Mouse (Mus musculus) erythroblast, embryonic 14.5 days (primary cell): Measurements from ENCODE around the gene Pptc7. TPM values are rescaled to one million over a fixed set of nuclear protein-coding genes. Genes with fewer than 3 reads are reported as not detected.

Source experiments
- H3K27me3 ChIP-seq: 2 replicates; pipeline ENCODE4 v1.6.1; 2012; ENCODE audit warnings: inconsistent platforms; ENCODE audit not compliant: control insufficient read depth
- H3K36me3 ChIP-seq: 2 replicates; pipeline ENCODE4 v1.6.1; 2012; ENCODE audit warnings: mild to moderate bottlenecking, inconsistent platforms; ENCODE audit not compliant: control insufficient read depth
- H3K4me1 ChIP-seq: 2 replicates; pipeline ENCODE4 v1.6.1; 2012; ENCODE audit warnings: inconsistent platforms; ENCODE audit not compliant: control insufficient read depth
- H3K4me3 ChIP-seq: replicated peaks from 2 replicates; pipeline ENCODE3; 2012; ENCODE audit warnings: moderate library complexity, mild to moderate bottlenecking, inconsistent platforms
- H3K9me3 ChIP-seq: 2 replicates; pipeline ENCODE4 v1.6.1; 2012; ENCODE audit warnings: low read length, inconsistent platforms, mixed read lengths; ENCODE audit not compliant: control insufficient read depth
- GATA1 ChIP-seq: IDR thresholded peaks from 2 replicates; pipeline ENCODE4 v1.6.1; 2012; ENCODE audit warnings: low read length, inconsistent platforms, mixed read lengths
- TAL1 ChIP-seq: IDR thresholded peaks from 3 replicates; pipeline ENCODE4 v1.6.1; 2012; ENCODE audit warnings: low read length, inconsistent platforms, mixed read lengths
- polyA plus RNA-seq: library from polyadenylated mRNA; stranded (reverse); fragments of >175 nt; gene quantifications from 2 replicates; pipeline ENCODE4 v1.2.3, GENCODE M21; 2012

Gene Pptc7
- polyA plus RNA-seq, 1 experiment = 0.12 TPM

GRCm38 (mm10) chr5:122342874-122343273, 58.7 kb downstream of the Pptc7 start:
- Histone ChIP-seq H3K9me3 (peaks cover 3% of the 10 kb centered on the region; the same call in 1 of the 2 replicates), H3K27me3 (no peaks in the 10 kb centered on the region), H3K4me1 (no peaks in the 10 kb centered on the region), H3K36me3 (no peaks in the 10 kb centered on the region; the same call in 1 of the 2 replicates), H3K4me3 (no peak overlapping the region)
- TF ChIP-seq TAL1 = no peak
- no peak for TF ChIP-seq GATA1

GRCm38 (mm10) chr5:122343768-122344167, 59.6 kb downstream of the Pptc7 start:
- H3K9me3 ChIP-seq = peaks cover 3% of the 10 kb centered on the region; the same call in 1 of the 2 replicates
- H3K27me3 ChIP-seq = no peaks in the 10 kb centered on the region
- H3K4me1 ChIP-seq = no peaks in the 10 kb centered on the region
- H3K4me3 ChIP-seq = no peak overlapping the region
- no peak for TF ChIP-seq GATA1
- TF ChIP-seq TAL1 = no peak
- no peaks in the 10 kb centered on the region; the same call in 1 of the 2 replicates for H3K36me3 ChIP-seq

GRCm38 (mm10) chr5:122344260-122344659, 60.1 kb downstream of the Pptc7 start:
- Histone ChIP-seq H3K4me3 (no peak overlapping the region), H3K27me3 (no peaks in the 10 kb centered on the region), H3K36me3 (no peaks in the 10 kb centered on the region), H3K9me3 (peaks cover 3% of the 10 kb centered on the region; the same call in 1 of the 2 replicates), H3K4me1 (no peaks in the 10 kb centered on the region)
- TF ChIP-seq GATA1 (no peak), TAL1 (no peak)

- Histone ChIP-seq H3K9me3 (peaks cover 3% of the 10 kb centered on the region; the same call in 1 of the 2 replicates), H3K4me3 (no peak overlapping the region), H3K4me1 (no peaks in the 10 kb centered on the region), H3K36me3 (no peaks in the 10 kb centered on the region), H3K27me3 (no peaks in the 10 kb centered on the region)
- TF ChIP-seq GATA1 (no peak), TAL1 (no peak)
Measured at GRCm38 (mm10) chr5:122345777-122346176, 61.6 kb downstream of the Pptc7 start.

GRCm38 (mm10) chr5:122353807-122354491, 69.8 kb downstream of the Pptc7 start, which contains the start of the genes Rad9b and Vps29:
Gene Rad9b, minus strand, starts transcription at chr5:122354233.
Gene Vps29, plus strand, starts transcription at chr5:122354369.
- Histone ChIP-seq H3K4me1 (peaks cover 25% of the 10 kb centered on the region), H3K27me3 (no peaks in the 10 kb centered on the region), H3K36me3 (peaks cover 2% of the 10 kb centered on the region), H3K4me3 (peak within 1 kb of the TSS; percentile 95), H3K9me3 (no peaks in the 10 kb centered on the region)
- TF ChIP-seq GATA1 = no peak
- TF ChIP-seq TAL1 = no peak

GRCm38 (mm10) chr5:122354492-122355067, 70.4 kb downstream of the Pptc7 start:
- peak overlapping the region; percentile 95 for H3K4me3 ChIP-seq
- peaks cover 5% of the 10 kb centered on the region for H3K36me3 ChIP-seq
- peaks cover 25% of the 10 kb centered on the region for H3K4me1 ChIP-seq
- TF ChIP-seq GATA1 (no peak), TAL1 (no peak)
- H3K9me3 ChIP-seq = no peaks in the 10 kb centered on the region
- no peaks in the 10 kb centered on the region for H3K27me3 ChIP-seq

- no peaks in the 10 kb centered on the region for H3K9me3 ChIP-seq
- no peaks in the 10 kb centered on the region for H3K27me3 ChIP-seq
- peaks cover 30% of the 10 kb centered on the region for H3K4me1 ChIP-seq
- H3K4me3 ChIP-seq = peak within 1 kb of the TSS; percentile 66
- no peak for TF ChIP-seq TAL1
- TF ChIP-seq GATA1 = no peak
- peaks cover 65% of the 10 kb centered on the region for H3K36me3 ChIP-seq
Measured at GRCm38 (mm10) chr5:122371591-122372191, 87.5 kb downstream of the Pptc7 start, which contains the start of gene Gpn3. Gene Gpn3, plus strand, starts transcription at chr5:122371876.

- peaks cover 65% of the 10 kb centered on the region for H3K36me3 ChIP-seq
Measured at GRCm38 (mm10) chr5:122372192-122372769, 88.1 kb downstream of the Pptc7 start, which contains the start of gene Fam216a. Gene Fam216a, minus strand, starts transcription at chr5:122372364.

More at GRCm38 (mm10) chr5:122372192-122372769, 88.1 kb downstream of the Pptc7 start, which contains the start of gene Fam216a:
- H3K4me3 ChIP-seq = peak within 1 kb of the TSS; percentile 66
- H3K27me3 ChIP-seq = no peaks in the 10 kb centered on the region
- TF ChIP-seq TAL1 (no peak), GATA1 (peak; percentile 95)
- H3K4me1 ChIP-seq = peaks cover 30% of the 10 kb centered on the region
- no peaks in the 10 kb centered on the region for H3K9me3 ChIP-seq
